Mouse (Mus musculus): ENCODE measurements around the gene Ccdc184. TPM values are rescaled to one million over a fixed set of nuclear protein-coding genes. Genes with fewer than 3 reads are reported as not detected.
A peak's percentile ranks its signal among the peaks of the same experiment; 100 is the strongest.

Gene Ccdc184
- polyA plus RNA-seq, 1 experiment from 2014 or later, result 1.6 TPM

- ATAC-seq, result peak; percentile 99
- WGBS, result under 1% methylated on average over 30 of the region's 30 CpGs
- Histone ChIP-seq H3K4me1 (replicated peaks) (no peaks in the 10 kb centered on the region; the same call in 1 of the 2 replicates), H3K9me3 (no peaks in the 10 kb centered on the region), H3K4me3 (replicated peaks) (peak overlapping the region; percentile 47), H3K36me3 (no peaks in the 10 kb centered on the region), H3K27me3 (replicated peaks) (no peaks in the 10 kb centered on the region), H3K27ac (peak overlapping the region; percentile 24), H3K4me2 (replicated peaks) (peak overlapping the region; percentile 81), H3K9ac (peak overlapping the region; percentile 29; the same call in 1 of the 2 replicates)
Measured at GRCm38 (mm10) chr15:98181132-98181711, 14.3 kb downstream of the Ccdc184 start.

GRCm38 (mm10) chr15:98181856-98182570, 15.1 kb downstream of the Ccdc184 start:
- Histone ChIP-seq H3K4me1 (replicated peaks) (no peaks in the 10 kb centered on the region; the same call in 1 of the 2 replicates), H3K27ac (no peak overlapping the region)
- ATAC-seq, result no peak

GRCm38 (mm10) chr15:98184456-98184855, 17.5 kb downstream of the Ccdc184 start:
- Histone ChIP-seq H3K36me3 (no peaks in the 10 kb centered on the region), H3K4me2 (replicated peaks) (no peak overlapping the region), H3K4me3 (replicated peaks) (no peak overlapping the region), H3K27me3 (replicated peaks) (no peaks in the 10 kb centered on the region), H3K9ac (no peak overlapping the region), H3K27ac (no peak overlapping the region), H3K4me1 (replicated peaks) (no peaks in the 10 kb centered on the region; the same call in 1 of the 2 replicates), H3K9me3 (no peaks in the 10 kb centered on the region)
- ATAC-seq, result no peak
- whole genome bisulfite sequencing, result 49% methylated on average over 4 of the region's 4 CpGs

More at GRCm38 (mm10) chr15:98181856-98182570, 15.1 kb downstream of the Ccdc184 start:
- no peak overlapping the region; the same call in 1 of the 2 replicates for H3K4me2 ChIP-seq (replicated peaks)
- H3K9me3 ChIP-seq, result no peaks in the 10 kb centered on the region
- H3K9ac ChIP-seq, result no peak overlapping the region
- H3K4me3 ChIP-seq (replicated peaks), result no peak overlapping the region
- H3K27me3 ChIP-seq (replicated peaks), result no peaks in the 10 kb centered on the region
- WGBS, result 67% methylated on average over 12 of the region's 12 CpGs
- H3K36me3 ChIP-seq, result no peaks in the 10 kb centered on the region

GRCm38 (mm10) chr15:98195442-98195841, 28.5 kb downstream of the Ccdc184 start, which contains the start of gene Olfr288:
Gene Olfr288 (minus strand): TSS chr15:98195542.
- H3K4me1 ChIP-seq (replicated peaks), result no peaks in the 10 kb centered on the region
- no peak within 1 kb of the TSS for H3K4me2 ChIP-seq (replicated peaks)
- no peaks in the 10 kb centered on the region for H3K27me3 ChIP-seq (replicated peaks)
- no peaks in the 10 kb centered on the region for H3K36me3 ChIP-seq
- no peak within 1 kb of the TSS for H3K27ac ChIP-seq
- no peaks in the 10 kb centered on the region for H3K9me3 ChIP-seq
- no peak within 1 kb of the TSS for H3K9ac ChIP-seq
- ATAC-seq, result no peak
- H3K4me3 ChIP-seq (replicated peaks), result no peak within 1 kb of the TSS
- WGBS, result 73% methylated on average over 3 of the region's 3 CpGs

GRCm38 (mm10) chr15:98209676-98210075, 42.7 kb downstream of the Ccdc184 start:
- Histone ChIP-seq H3K4me3 (replicated peaks) (no peak overlapping the region), H3K9ac (no peak overlapping the region), H3K27me3 (replicated peaks) (no peaks in the 10 kb centered on the region), H3K4me2 (replicated peaks) (no peak overlapping the region), H3K36me3 (no peaks in the 10 kb centered on the region), H3K27ac (no peak overlapping the region), H3K4me1 (replicated peaks) (no peaks in the 10 kb centered on the region), H3K9me3 (no peaks in the 10 kb centered on the region)
- 76% methylated on average over 7 of the region's 7 CpGs for WGBS
- ATAC-seq, result no peak

GRCm38 (mm10) chr15:98213336-98213870, 46.4 kb downstream of the Ccdc184 start:
- no peaks in the 10 kb centered on the region for H3K27me3 ChIP-seq (replicated peaks)
- no peak for ATAC-seq
- WGBS, result 76% methylated on average over 5 of the region's 5 CpGs
- H3K4me3 ChIP-seq (replicated peaks), result no peak overlapping the region
- H3K9me3 ChIP-seq, result no peaks in the 10 kb centered on the region
- no peaks in the 10 kb centered on the region for H3K4me1 ChIP-seq (replicated peaks)
- no peak overlapping the region for H3K27ac ChIP-seq
- no peak overlapping the region for H3K4me2 ChIP-seq (replicated peaks)
- H3K9ac ChIP-seq, result no peak overlapping the region
- H3K36me3 ChIP-seq, result no peaks in the 10 kb centered on the region

- no peak overlapping the region for H3K27ac ChIP-seq
Measured at GRCm38 (mm10) chr15:98214130-98214529, 47.2 kb downstream of the Ccdc184 start.

More at GRCm38 (mm10) chr15:98214130-98214529, 47.2 kb downstream of the Ccdc184 start:
- Histone ChIP-seq H3K9me3 (no peaks in the 10 kb centered on the region), H3K36me3 (no peaks in the 10 kb centered on the region), H3K9ac (no peak overlapping the region), H3K4me3 (replicated peaks) (no peak overlapping the region), H3K4me2 (replicated peaks) (no peak overlapping the region), H3K4me1 (replicated peaks) (no peaks in the 10 kb centered on the region), H3K27me3 (replicated peaks) (no peaks in the 10 kb centered on the region)
- ATAC-seq, result no peak
- WGBS, result 63% methylated on average over 5 of the region's 5 CpGs

Other genes starting within 250 kb of the Ccdc184 start
- 39.3 and 44.4 TPM in 2 replicates for gene Tmem106c, start 203.0 kb upstream of the Ccdc184 start, polyA plus RNA-seq (2015; fragmentation: Nextera tagmentation; extraction: Ambion mirVana)
- 2.0 and 2.7 TPM in 2 replicates for gene Col2a1, start 162.5 kb upstream of the Ccdc184 start, polyA plus RNA-seq (2015; fragmentation: Nextera tagmentation; extraction: Ambion mirVana)
- 27.9 and 28.4 TPM in 2 replicates for gene Pfkm, start 74.6 kb upstream of the Ccdc184 start, polyA plus RNA-seq (2015; fragmentation: Nextera tagmentation; extraction: Ambion mirVana)
- 26.5 and 27.4 TPM in 2 replicates for gene Senp1, start 73.4 kb upstream of the Ccdc184 start, polyA plus RNA-seq (2015; fragmentation: Nextera tagmentation; extraction: Ambion mirVana)
- gene Asb8, start 1.5 kb upstream of the Ccdc184 start, polyA plus RNA-seq (2015; fragmentation: Nextera tagmentation; extraction: Ambion mirVana), result 46.6 and 49.5 TPM in 2 replicates
- not detected in 2 replicates for gene Olfr288, start 28.4 kb downstream of the Ccdc184 start, polyA plus RNA-seq (2015; fragmentation: Nextera tagmentation; extraction: Ambion mirVana)
- gene Gm44579, start 53.8 kb downstream of the Ccdc184 start, polyA plus RNA-seq (2015; fragmentation: Nextera tagmentation; extraction: Ambion mirVana), result not detected in 2 replicates
- not detected in 2 replicates for gene Olfr287, start 53.9 kb downstream of the Ccdc184 start, polyA plus RNA-seq (2015; fragmentation: Nextera tagmentation; extraction: Ambion mirVana)
- gene Olfr286, start 67.3 kb downstream of the Ccdc184 start, polyA plus RNA-seq (2015; fragmentation: Nextera tagmentation; extraction: Ambion mirVana), result not detected in 2 replicates
- gene H1fnt, start 90.1 kb downstream of the Ccdc184 start, polyA plus RNA-seq (2015; fragmentation: Nextera tagmentation; extraction: Ambion mirVana), result not detected in 2 replicates
- gene Zfp641, start 129.0 kb downstream of the Ccdc184 start, polyA plus RNA-seq (2015; fragmentation: Nextera tagmentation; extraction: Ambion mirVana), result 0.21 and 0.36 TPM in 2 replicates
- not detected in 2 replicates for gene Olfr285, start 150.2 kb downstream of the Ccdc184 start, polyA plus RNA-seq (2015; fragmentation: Nextera tagmentation; extraction: Ambion mirVana)
- not detected in 2 replicates for gene Olfr284, start 173.8 kb downstream of the Ccdc184 start, polyA plus RNA-seq (2015; fragmentation: Nextera tagmentation; extraction: Ambion mirVana)
- gene Olfr283, start 213.8 kb downstream of the Ccdc184 start, polyA plus RNA-seq (2015; fragmentation: Nextera tagmentation; extraction: Ambion mirVana), result not detected in 2 replicates

Measured in intestine, embryonic 15.5 days (tissue).